Comparison of ENCODE assay signal across 8 mouse cellular contexts in the genomic region with DNA sequence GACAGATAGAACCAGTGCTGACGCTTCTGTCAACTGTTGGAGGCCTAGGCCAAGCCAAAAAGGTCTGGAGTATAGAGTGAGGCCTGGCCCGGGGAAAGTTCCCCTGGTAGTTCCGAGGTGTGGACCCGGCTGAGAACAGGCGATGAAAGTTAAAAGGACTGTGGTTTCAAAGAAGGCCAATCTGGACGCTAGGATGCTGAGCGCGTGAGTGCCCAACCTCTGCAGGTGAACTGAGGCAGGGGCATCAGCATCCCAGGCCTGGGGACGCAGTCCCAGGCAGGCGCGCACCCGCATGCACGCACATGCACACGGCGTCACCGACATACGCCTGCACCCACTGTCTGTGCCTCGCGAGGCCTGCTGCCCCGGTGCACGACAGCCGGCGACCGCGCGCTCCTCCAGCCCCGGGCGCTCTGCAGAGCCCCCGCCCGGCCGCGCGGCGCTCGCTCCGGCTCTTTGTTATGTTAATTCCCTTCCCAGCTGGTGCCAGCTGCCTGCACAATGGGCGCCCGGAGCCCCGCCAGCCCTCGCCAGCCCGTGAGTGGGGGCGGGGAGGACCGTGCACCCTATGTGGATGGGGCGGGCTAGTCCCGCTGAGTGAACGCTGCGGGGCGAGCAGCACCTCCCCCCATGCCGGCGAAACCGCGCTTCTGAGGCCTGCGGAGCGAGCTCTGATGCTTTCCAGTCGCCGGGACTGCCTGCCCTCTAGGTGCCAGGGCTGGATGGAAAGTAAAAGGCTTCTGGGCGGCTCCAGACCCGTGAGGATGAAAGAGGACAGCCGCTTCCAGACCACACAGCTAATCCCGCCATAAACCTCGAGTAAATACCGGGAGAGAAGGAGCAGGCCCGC. TPM values are rescaled to one million over a fixed set of nuclear protein-coding genes. Genes with fewer than 3 reads are reported as not detected.
DNase-seq lines count a peak whose midpoint lies in the region; ATAC-seq and TF ChIP-seq lines count a peak whose summit lies in the region.

No protein-coding gene starts in this region.

- intact Hi-C loops in heart, adult 2 months (cut with DNase I): no loop called here
- intact Hi-C loops in heart, postnatal 25 days (cut with DNase I): no loop called here

- H3K4me1 ChIP-seq in heart, adult 2 months (ENCODE audit: control insufficient read depth, insufficient read depth, low read length): no peaks in the 10 kb centered on the region; the same call in 1 of the 2 replicates
- H3K4me1 ChIP-seq in heart, embryonic 12.5 days (replicated peaks): peaks cover 32% of the 10 kb centered on the region
- H3K4me1 ChIP-seq in liver, embryonic 11.5 days (replicated peaks; ENCODE audit: control insufficient read depth, insufficient read depth, low read length): peaks cover 22% of the 10 kb centered on the region
- H3K4me1 ChIP-seq in neural tube, embryonic 15.5 days: peaks cover 34% of the 10 kb centered on the region

- peak; percentile 71 for ATAC-seq in heart, embryonic 12.5 days (ENCODE audit: insufficient number of reproducible peaks, low FRiP score)
- ATAC-seq in liver, embryonic 11.5 days (replicated peaks; ENCODE audit: low FRiP score): peak; percentile 42
- peak; percentile 86 for ATAC-seq in neural tube, embryonic 15.5 days (ENCODE audit: low FRiP score)

- H3K27ac ChIP-seq in heart, adult 2 months: 0 out of 2 replicates have a peak overlapping the region, but pooled peaks have one; percentile 7
- H3K27ac ChIP-seq in heart, embryonic 12.5 days (ENCODE audit: poor library complexity, severe bottlenecking): no peak overlapping the region
- H3K27ac ChIP-seq in liver, embryonic 11.5 days (ENCODE audit: low read depth, low read length): no peak overlapping the region; the same call in 1 of the 2 replicates
- peak overlapping the region; percentile 94 for H3K27ac ChIP-seq in neural tube, embryonic 15.5 days (replicated peaks)

- peak; percentile 27 for TF ChIP-seq CTCF in heart, adult 2 months (IDR thresholded peaks at IDR 0.05)

- no peaks in the 10 kb centered on the region for H3K79me2 ChIP-seq in heart, adult 2 months (replicated peaks; ENCODE audit: control insufficient read depth, insufficient read depth, low read length)

- peak overlapping the region; percentile 64 for H3K9ac ChIP-seq in heart, adult 2 months (ENCODE audit: low read depth, low read length)
- H3K9ac ChIP-seq in heart, embryonic 12.5 days: peak overlapping the region; percentile 62
- peak overlapping the region; percentile 20; the same call in 1 of the 2 replicates for H3K9ac ChIP-seq in liver, embryonic 11.5 days (ENCODE audit: low read depth, low read length)
- H3K9ac ChIP-seq in neural tube, embryonic 15.5 days (replicated peaks): peak overlapping the region; percentile 59

- DNase-seq in heart, adult 2 months: peak; percentile 45 to 62
- DNase-seq in heart, postnatal 25 days (ENCODE audit: low spot score): no peak
- peak; percentile 54 to 80 for DNase-seq in cerebellum, postnatal 4 days (ENCODE audit: low spot score in 2 of 2)
- peak; percentile 34 to 63 for DNase-seq in kidney, postnatal 25 days
- peak; percentile 61 for DNase-seq in liver, embryonic 11.5 days (ENCODE audit: low spot score)
- peak; percentile 77 for DNase-seq in thymus, postnatal 4 days

- TF ChIP-seq POLR2A in heart, adult 2 months (IDR thresholded peaks at IDR 0.05; ENCODE audit: insufficient read depth, low read depth, low read length): no peak

- peak overlapping the region; percentile 39 for H3K4me3 ChIP-seq in heart, adult 2 months
- H3K4me3 ChIP-seq in heart, embryonic 12.5 days: peak overlapping the region; percentile 56
- H3K4me3 ChIP-seq in liver, embryonic 11.5 days (ENCODE audit: low read depth, low read length): peak overlapping the region; percentile 48
- H3K4me3 ChIP-seq in neural tube, embryonic 15.5 days (replicated peaks): peak overlapping the region; percentile 45

- no peaks in the 10 kb centered on the region for H3K27me3 ChIP-seq in heart, adult 2 months (ENCODE audit: control insufficient read depth, insufficient read depth, low read length)
- peaks cover 46% of the 10 kb centered on the region for H3K27me3 ChIP-seq in heart, embryonic 12.5 days (replicated peaks)
- H3K27me3 ChIP-seq in liver, embryonic 11.5 days (replicated peaks; ENCODE audit: control insufficient read depth, insufficient read depth, low read length): peaks cover 46% of the 10 kb centered on the region
- no peaks in the 10 kb centered on the region; the same call in 1 of the 2 replicates for H3K27me3 ChIP-seq in neural tube, embryonic 15.5 days (replicated peaks)

- no peaks in the 10 kb centered on the region for H3K9me3 ChIP-seq in heart, embryonic 12.5 days (replicated peaks)
- H3K9me3 ChIP-seq in liver, embryonic 11.5 days (ENCODE audit: control insufficient read depth, low read length): no peaks in the 10 kb centered on the region
- H3K9me3 ChIP-seq in neural tube, embryonic 15.5 days (replicated peaks): no peaks in the 10 kb centered on the region

- 8% methylated on average over 62 of the region's 63 CpGs for WGBS in heart, adult 2 months
- 1% methylated on average over 63 of the region's 63 CpGs for WGBS in heart, embryonic 12.5 days
- 3% methylated on average over 63 of the region's 63 CpGs for WGBS in liver, embryonic 11.5 days
- 2% methylated on average over 63 of the region's 63 CpGs for WGBS in neural tube, embryonic 15.5 days

- peak overlapping the region; percentile 84 for H3K4me2 ChIP-seq in heart, embryonic 12.5 days
- peak overlapping the region; percentile 80 for H3K4me2 ChIP-seq in liver, embryonic 11.5 days
- peak overlapping the region; percentile 91 for H3K4me2 ChIP-seq in neural tube, embryonic 15.5 days

- TF ChIP-seq EP300 in heart, adult 2 months (IDR thresholded peaks at IDR 0.05; ENCODE audit: insufficient read depth, low read depth, low read length): no peak

- no peaks in the 10 kb centered on the region for H3K36me3 ChIP-seq in heart, adult 2 months (ENCODE audit: control insufficient read depth, insufficient read depth, low read length)
- H3K36me3 ChIP-seq in heart, embryonic 12.5 days: no peaks in the 10 kb centered on the region
- H3K36me3 ChIP-seq in liver, embryonic 11.5 days (ENCODE audit: control insufficient read depth, insufficient read depth, low read length): no peaks in the 10 kb centered on the region
- no peaks in the 10 kb centered on the region for H3K36me3 ChIP-seq in neural tube, embryonic 15.5 days

RNA-seq across cellular contexts. Expression of a gene that starts 21.0 kb away (rescaled TPM):
- total RNA-seq in heart, adult 2 months (2021): 1 to 10 TPM; 3.3 to 3.9 TPM
- polyA plus RNA-seq in heart, adult 2 months (2012; rRNA removed): 4.1 and 7.8 TPM in 2 replicates
- total RNA-seq in heart, postnatal 25 days (2021): 1 to 10 TPM; 3.9 to 5.7 TPM
- polyA plus RNA-seq in heart, embryonic 12.5 days (2016; fragmentation: Nextera tagmentation; extraction: Ambion mirVana): 18.1 and 18.8 TPM in 2 replicates
- polyA plus RNA-seq in liver, embryonic 11.5 days (2014; fragmentation: Nextera tagmentation; extraction: Ambion mirVana): 3.9 and 4.0 TPM in 2 replicates
- polyA plus RNA-seq in neural tube, embryonic 15.5 days (2015; fragmentation: Nextera tagmentation; extraction: Ambion mirVana): 16.6 and 17.3 TPM in 2 replicates

Comparison
In these comparisons a context has a peak if more than half of its experiments do, and no peak if none do; other contexts are left out.
1. H3K27ac ChIP-seq: peak in heart, adult 2 months (single experiment) and neural tube, embryonic 15.5 days (single experiment); none in heart, embryonic 12.5 days (single experiment) and liver, embryonic 11.5 days (single experiment).
2. Peak in every context shown above with its lines, with median percentiles within 50 percentile points of each other: H3K4me3 ChIP-seq, H3K9ac ChIP-seq, ATAC-seq and H3K4me2 ChIP-seq.